Mouse (Mus musculus) c-Kit-positive CD71-positive TER-119-positive erythroid progenitor cells, embryonic 14.5 days (primary cell): Measurements from ENCODE around the gene Zfp335.

ENCODE experiments used
- DNase-seq: peaks from one replicate; pipeline ENCODE4 v3.0.0-alpha.2; 2013; ENCODE audit warnings: low spot score

The Zfp335 gene

DNA sequence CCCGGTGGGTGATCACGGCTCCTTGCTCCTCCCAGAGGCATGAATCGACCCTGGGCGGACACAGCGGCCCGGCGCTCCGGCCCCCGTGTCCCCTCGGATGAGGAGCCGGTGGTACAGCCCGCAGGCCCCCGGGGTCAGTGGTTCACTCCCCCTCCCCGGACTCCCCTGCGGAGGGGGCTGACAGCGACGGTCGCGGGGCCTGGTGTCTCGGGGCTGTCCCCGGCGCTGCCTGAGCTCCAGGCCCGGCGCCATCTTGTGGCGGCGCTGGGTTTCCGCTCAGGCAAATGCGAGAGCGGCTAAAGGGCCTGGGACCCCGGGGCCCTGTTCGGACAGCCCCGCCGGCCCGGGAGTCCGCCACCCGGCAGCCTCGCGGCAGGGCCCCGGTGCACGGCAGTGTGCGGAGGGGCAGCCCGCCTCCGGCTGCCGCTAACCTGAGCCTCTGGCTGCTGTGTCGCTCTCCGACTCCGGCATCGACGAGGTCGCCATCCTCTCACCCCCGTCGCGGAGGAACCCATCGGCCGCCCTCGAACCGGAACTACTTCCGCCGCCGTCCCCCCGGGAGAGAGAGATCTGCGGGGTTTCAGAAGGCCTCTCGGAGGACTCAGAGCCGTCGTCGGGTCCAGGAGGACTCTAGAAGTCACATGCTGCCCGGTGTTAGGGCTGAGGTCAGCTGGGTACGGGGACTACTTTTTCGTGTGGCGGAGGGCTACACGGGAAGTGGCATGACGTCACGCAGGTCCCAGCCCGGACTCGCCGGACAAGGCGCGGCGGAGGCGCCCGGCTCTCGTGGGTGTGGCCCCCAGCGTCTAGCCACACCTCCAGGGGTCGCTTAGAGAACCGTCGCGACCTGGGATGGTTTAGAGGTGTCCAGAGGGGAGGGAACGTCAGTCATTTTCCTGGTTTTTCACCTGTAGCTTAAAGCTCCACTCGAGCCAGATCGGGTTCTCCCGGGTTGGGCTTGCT is at the start of gene Zfp335:
Gene Zfp335, minus strand, starts transcription at position 672 of the 963 bp plus-strand sequence.
- DNase-seq = peak; percentile 87

DNA sequence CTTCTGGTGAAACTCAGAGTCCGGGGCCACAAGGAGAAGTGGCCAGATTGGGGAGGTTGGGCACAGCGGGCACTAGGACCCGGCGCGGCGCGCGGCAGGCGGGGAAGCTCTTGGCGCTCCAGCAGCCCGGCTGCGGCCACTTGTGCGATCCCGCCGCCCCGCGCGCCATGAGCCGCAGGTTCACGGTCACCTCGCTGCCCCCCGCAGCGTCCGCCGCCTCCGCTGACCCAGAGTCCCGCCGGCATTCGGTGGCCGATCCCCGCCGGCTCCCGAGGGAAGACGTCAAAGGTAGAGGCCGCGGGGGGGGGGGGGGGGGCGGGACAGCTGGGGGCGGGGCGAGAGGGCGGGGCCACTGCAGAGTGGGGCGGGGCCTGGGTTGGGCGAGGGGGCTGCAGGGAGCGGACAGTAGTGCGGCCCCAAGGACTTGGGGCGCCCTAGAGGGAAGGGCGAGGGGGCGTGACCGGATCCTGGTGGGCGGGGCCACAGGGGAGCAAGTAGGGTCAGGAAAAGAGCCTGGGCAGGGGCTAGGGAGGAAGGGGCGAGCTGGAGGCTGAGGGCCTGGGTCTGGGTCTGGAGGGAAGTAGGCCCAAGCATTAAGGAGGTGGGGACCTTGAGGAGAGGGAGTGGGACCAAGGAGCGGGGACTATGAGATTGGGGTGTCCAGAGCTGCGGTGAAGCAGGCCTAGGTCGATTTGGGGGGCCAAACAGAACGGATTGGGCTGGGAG is 49.3 kb upstream of the Zfp335 start, which contains the start of gene Slc12a5:
Gene Slc12a5, plus strand, starts transcription at position 87 of the 726 bp plus-strand sequence.
- DNase-seq = no peak

DNA sequence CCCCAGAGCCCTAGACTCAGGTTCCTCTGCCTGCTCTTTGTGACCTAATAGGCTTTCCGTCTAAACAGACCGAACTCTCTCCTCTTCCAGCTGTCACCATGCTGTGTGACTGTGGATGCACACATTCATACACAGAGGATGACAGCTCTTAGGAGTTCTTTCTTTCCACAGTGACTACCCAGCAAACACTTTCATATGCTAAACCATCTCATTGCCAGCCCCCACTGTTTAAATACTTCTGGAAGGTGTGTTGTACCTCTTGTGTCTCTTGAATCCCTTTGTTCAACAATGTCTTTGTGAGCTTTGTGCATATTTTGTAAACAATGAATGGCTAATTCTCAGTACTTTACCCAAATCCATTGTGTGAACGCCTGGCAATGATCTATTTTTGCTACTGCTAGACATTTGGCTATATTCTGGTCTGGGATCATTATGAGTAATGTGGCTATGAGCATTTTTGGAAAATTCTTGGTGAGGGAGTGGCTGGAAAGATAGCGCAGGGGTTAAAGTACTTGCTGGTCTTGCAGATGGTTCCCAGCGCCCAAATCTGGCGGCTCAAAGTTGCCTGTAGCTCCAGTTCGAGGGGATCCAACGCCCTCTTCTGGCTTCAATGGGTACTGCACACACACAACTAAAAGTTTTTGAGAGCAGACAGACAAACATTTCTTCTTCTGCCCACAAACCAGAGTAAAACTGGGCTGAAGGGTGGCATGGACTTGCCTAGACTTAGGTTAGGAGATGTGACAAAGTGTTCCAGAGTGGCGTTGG is 46.2 kb upstream of the Zfp335 start:
- DNase-seq = no peak

DNA sequence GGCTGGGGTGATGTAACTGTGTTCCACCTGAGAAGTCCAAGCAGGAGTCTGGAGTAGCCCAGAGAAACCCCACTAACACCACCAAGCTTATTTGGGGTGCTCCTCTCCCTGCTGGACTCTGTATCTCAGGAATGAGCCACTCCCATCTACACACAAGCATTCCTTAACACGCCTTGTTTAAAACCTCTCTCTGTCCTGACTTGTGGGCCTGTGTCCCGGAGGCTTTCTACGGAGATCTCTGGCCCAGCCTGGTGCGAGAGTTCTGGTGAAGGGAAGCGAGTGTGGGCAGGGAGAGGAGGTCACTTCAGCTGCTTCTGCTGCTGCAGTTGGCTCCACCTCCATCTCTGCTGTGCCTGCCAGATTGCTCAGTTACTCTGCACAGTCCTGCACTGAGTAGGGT is 44.6 kb upstream of the Zfp335 start:
- DNase-seq = no peak

DNA sequence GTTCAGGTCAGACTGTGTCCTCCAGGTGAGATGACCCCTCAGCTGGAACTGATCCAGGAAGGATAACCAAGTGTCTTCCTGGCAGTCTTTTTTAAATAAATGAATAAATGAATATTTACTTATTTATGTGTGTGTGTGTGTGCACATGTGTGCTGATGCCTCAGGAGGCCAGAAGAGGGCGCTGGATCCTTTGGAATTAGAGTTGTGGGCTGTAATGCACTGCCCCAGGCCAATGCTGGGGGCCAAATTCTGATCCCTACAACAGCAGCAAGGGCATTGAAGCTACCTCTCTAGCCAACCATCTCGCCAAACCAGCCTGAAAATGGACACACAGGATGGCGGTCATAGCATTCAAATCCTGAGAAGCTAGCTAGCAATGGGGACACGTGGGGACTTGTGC is 44.2 kb upstream of the Zfp335 start:
- DNase-seq = no peak

DNA sequence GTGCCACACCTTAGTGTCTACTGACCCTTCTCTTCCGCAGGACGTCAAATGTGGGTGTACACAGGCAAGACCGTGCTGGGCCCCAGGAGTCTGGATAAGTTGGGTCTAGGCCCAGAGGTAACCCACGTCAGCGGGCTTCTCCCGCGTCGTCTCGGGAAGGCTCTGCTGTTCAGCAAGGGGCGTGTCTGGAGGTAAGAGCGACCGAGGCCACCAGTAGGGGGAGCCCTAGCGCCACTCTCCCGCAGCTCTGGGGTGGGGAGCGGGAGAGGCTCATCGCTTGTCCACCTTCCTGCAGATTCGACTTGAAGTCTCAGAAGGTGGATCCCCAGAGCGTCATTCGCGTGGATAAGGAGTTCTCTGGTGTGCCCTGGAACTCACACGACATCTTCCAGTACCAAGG is 41.7 kb upstream of the Zfp335 start:
- DNase-seq = peak; percentile 49

DNA sequence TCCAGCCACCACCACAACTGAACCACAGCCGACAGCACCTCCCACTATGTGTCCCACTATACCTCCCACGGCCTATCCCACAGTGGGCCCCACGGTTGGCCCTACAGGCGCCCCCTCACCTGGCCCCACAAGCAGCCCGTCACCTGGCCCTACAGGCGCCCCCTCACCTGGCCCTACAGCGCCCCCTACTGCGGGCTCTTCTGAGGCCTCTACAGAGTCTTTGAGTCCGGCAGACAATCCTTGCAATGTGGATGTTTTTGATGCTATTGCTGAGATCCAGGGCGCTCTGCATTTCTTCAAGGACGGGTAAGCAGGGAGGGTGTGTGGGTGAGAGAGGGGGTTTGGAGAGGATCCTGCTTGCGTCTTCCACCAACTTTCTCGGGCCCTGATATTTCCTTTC is 40.9 kb upstream of the Zfp335 start:
- no peak for DNase-seq

DNA sequence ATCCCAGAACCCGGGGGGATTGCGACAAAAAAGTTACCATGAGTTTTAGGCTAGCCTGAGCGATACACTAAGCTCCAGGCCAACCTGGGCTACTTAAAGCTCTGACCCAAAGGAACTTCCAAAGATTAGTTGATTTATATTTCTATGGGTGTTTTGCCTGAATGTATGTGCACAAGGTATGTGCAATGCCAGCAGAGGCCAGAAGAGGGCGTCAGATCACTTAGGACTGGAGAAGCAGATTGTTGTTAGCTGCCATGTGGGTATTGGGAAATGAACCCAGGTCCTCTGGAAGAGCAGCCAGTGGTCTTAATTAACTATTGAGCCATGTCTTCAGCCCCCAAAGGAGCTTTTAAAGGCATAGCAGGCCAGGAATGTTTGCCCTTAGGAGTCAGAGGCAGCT is 40.2 kb upstream of the Zfp335 start:
- no peak for DNase-seq

DNA sequence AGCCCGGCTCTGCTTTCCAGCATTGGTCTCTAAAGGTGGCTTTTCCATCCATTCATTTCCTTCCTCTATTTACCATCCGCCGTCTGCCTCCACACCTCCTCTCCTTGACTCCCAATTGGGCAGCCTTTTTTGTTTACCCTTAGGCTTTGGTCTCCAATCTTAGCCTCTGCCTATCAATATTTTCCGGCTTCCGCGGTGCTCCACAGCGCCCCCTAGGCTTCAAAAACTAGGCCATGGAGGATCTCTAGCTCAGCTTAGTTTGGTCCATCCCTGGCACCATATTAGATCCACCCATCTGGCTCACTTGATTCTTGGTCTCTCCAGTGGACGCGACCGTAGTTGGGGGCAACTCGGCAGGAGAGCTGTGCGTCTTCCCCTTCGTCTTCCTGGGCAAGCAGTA is 38.9 kb upstream of the Zfp335 start:
- DNase-seq = no peak

DNA sequence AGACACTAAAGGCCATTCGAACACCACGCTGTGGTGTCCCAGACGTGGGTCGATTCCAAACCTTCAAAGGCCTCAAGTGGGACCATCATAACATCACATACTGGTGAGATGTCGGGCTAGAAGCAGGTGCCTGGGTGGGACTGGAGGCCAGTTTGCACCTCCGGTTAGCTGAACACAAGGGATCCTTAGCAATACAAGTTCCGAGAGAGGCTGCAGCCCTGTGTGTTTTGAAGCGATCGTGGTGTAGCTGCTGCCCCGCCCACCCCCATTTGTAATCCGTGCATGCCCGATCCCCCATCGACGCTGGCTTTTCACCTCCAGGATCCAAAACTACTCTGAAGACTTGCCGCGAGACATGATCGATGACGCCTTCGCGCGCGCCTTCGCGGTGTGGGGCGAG is 37.4 kb upstream of the Zfp335 start:
- no peak for DNase-seq

DNA sequence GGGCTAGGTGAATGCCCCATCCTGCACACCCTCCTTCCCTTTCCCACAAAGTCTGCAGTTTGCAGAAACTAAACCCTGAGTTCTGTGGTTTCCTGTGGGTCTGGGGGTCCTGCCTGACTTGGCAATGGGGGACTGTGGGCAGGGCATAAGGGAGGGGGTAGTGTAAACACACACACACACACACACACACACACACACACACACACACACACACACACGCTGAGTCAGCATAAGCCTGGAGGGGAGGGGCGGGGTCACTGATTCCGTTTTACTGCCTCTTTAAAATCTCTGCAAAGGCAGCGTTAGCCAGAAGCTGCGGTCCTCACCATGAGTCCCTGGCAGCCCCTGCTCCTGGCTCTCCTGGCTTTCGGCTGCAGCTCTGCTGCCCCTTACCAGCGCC is 36.4 kb upstream of the Zfp335 start:
- no peak for DNase-seq

DNA sequence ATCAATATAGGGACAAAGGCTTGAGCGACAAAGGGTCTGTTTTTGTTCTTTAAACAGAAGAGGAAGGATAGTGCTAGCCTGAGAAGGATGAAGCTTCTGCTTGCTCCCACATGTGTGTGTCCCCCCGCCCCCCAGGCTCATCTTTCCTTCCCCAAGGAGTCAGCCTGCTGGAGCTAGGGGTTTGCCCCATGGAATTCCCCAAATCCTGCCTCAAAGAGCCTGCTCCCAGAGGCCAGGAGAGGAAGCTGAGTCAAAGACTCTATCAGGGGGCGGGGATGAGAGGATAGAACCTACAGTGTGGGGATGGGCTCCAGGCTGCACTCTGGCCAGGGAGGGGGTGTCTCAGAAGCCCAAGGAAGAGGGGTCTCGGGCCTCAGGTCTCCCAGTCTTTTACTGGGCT is 35.9 kb upstream of the Zfp335 start:
- DNase-seq = no peak

DNA sequence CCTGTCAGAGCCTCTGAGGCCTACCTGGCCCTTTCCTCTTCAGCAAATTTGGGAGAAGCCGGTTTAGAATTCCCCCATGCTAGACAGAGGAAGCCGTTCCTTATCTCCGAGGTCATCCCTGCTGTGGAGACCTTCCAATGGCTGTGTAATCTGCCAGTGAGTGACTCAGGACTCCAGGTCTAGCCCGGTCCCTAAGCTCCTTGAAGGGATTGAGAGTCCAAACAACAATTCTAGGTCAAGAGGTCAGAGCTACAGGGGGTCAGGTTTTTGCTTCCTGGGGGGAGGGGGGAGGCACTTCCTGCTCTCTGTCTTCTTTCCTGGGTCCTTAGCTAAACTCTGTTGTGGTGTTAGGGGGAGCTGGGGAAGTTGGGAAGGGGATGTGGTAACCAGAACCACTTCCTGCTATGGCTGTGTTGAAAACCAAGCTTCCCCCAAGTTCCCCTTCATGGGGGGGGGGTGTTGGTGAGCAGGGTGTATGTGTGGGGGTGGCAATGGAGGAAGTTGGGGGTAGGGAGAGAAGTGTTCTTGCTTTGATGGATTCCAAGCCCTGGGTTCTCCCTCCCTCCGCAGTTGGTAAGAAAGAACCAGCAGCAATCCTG is 31.2 kb upstream of the Zfp335 start:
- no peak for DNase-seq

DNA sequence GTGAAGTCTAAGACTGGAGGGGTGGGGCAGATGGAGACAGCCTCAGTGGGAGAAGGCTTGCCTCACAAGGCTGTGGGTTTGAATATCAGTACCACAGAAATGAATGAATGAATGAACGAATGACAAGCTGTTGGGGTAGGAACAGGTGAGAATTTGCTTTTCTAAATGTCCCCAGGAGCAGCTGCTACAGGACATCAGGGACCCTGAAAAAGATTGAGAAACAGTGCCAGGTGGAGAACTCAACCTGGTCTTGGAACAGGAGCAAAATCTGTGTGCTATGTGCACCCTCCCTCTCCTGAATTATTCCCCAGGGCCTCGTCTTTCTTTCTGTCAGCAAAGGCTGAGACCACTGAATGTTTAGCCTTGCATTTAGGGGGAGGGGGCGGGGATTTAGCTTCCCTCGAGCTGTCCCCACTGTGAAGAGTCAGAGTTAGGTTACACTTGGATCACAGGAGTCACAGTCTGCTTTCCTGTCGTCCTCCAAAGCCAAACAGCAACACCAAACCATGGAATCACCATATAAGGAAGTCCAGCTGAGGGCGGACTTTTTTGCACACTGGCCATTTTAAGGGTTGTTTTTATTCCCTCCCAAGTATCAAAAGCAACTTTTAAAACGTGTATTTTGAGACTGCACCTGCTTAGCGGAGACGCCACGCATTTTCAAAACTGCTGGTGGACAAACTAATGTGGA is 28.7 kb upstream of the Zfp335 start, which contains the start of gene Mmp9:
Gene Mmp9, plus strand, starts transcription at position 641 of the 691 bp plus-strand sequence.
- no peak for DNase-seq

DNA sequence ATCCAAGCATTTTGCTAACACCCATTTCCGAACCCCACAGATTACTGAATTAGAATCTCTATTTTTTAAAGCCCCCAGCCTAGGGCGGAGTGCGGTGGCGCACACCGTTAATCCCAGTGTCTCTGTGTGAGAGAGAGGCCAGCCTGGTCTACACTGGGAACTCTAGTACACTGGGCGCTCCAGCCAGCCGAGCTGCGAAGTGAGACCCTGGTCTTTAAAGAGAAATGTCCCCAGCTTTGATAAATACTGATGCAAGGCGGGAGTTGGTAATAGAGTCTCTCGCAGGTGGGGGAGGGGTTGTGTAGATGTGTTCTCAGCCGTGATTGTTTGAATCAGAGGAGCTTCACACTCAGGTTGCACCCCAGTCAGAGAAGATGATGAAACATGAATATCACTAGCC is 27.5 kb upstream of the Zfp335 start:
- no peak for DNase-seq

DNA sequence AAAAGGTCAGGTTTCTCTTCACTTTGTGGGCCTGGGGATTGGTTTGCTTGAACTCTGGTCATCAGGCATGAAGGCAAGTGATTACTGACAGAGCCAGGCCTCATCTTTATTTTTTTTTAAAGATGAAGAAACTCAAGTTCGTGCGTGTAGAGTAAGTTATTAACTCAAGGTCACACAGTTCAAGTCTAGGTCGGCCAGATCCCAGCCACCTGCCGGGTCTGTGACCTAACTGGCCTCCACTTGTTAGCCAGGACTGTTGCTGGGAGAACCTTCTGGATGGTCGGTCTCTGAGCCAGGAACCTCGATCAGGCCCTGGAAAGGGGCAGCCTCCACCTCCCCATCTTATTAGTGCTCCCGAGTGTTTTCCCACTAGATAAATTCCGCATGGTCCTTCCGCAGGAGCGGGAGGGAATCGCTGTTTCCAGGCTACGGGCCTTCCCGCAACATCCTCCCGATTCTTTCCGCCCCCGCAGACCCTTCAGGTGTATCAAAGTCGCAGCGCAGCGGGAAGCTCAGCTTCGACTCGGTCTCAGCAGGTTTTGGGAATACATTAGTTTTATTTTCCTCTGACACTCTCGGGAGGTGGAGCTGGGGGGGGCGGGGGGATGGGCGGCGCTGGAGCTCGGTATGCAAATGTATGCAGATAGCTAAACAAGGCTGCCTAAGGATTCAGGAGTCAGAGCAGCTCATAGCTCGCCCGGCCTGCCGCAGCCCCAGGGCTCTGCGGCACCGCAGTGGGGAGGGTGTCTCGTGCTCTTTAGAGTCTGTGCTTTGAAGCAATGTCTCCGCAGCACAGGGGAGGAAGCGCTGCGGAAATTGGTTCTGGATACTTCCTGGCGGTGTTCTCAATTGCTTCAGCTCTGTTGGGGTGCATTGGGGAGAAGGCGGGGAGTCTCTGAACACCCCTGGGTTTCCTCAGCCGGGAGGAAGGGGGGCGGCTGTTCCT is 26.9 kb upstream of the Zfp335 start:
- no peak for DNase-seq

DNA sequence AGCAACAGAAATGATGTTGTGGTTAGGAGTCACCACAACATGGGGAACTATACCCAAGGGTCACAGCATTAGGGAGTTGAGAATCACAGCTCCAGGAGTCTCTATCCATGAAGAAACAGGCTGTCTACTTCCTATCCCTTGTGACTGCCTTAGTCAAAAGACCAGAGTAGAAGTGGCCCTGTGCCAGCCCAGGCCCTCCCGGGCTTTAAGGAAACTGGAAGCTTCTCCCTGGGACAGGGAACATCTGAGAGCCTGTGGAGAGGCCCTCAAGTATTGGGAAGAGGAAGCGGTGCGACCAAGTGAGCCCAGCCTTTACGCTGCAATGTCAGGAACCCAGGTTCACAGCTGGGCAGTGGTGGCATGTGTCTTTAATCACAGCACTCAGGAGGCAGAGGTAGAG is 24.4 kb upstream of the Zfp335 start:
- no peak for DNase-seq

DNA sequence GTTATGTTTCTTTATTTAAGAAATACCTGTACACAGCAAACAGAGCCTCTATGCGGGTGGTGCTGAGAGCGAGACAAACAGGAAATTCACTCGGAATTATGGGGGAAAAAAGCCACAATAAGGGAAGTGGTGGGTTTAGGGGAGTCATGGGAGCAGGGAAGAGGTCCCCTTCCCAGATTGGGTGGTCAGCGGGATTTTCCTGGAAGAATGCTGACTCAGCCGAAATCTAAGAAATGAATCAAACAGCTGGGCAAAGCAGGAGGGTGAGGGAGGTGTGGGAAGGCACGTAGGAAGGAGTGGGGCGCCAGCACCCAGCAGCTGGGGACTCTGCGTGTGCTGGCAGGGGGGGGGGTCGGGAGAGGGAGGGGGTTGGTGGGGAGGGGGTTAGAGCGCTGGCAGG is 22.0 kb upstream of the Zfp335 start:
- DNase-seq = no peak

DNA sequence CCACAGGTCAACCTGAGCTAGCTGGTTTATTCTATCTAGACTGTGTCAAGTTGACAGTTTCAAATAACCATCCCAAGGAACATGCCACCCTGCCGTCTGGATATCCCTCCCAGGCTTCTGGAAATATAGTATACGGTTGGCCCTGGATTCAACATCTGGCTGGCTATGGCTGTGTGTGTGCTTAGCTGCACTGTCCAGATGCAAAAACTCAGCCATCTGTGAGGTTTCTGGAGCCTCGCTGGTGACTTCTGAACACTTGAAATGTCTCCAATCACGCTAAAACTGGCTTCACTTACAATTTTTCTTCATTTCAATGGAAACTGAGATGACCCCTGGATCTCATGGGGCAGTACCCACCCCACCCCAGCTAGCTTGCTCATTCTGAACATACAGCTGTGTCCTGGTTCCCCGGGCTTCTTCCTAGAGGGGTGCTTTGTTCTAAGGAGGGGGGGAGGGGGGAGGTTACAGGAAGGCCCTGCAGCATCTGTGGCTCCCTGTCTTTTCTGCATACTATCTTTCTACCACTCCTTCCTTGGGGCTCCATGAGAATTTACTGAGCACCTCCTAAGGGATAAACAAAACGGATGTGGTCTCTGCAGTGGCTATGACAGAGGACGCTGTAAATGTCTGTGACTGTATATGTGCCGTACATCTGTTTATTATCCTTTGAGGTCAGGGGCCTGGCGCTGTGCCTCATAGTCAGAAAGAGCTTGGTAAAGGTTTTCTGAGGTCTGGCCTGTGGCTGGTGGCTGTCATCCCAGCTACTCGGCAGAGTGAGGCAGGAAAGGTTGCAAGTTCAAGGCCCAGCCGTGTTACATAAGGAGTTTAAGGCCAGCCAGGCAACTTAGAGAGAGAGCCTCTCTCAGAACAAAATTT is 19.4 kb upstream of the Zfp335 start:
- DNase-seq = no peak
